Mouse (Mus musculus): ENCODE measurements around the gene Ltk. TPM values are rescaled to one million over a fixed set of nuclear protein-coding genes. Genes with fewer than 3 reads are reported as not detected.

The Ltk gene
- polyA plus RNA-seq, 1 experiment from 2014 or later, result not detected

DNA sequence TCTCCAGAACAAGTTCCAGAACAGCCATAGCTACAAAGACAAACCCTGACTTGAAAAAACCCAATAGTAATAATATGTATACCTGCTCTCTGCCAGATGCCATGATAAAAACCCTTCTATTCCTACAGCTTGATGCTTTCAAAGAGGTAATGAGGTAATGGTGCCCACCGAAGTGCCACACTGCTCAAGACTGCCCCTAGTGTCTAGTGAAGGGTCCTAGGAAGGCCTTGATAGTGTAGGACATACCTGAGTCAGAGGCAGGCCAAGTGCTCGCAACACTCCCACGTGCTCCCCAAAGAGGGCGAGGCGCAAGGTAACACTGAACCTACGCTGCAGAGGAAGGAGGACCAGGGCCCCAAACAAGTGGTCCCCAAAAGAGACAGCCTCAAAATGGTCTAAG lies 7.0 kb upstream of the Ltk start:
- no peak for ATAC-seq (ENCODE audit: insufficient number of reproducible peaks, low FRiP score, low TSS enrichment, low read depth)
- H3K4me1 ChIP-seq (ENCODE audit: control insufficient read depth, insufficient read depth, low read length), result no peaks in the 10 kb centered on the region
- WGBS, result 88% methylated on average over 6 of the region's 6 CpGs
- no peak overlapping the region for H3K4me2 ChIP-seq (ENCODE audit: low read depth, severe bottlenecking)
- DNase-seq (ENCODE audit: low spot score), result no peak
- peaks cover 19% of the 10 kb centered on the region for H3K36me3 ChIP-seq (ENCODE audit: control insufficient read depth, insufficient read depth, low read length)
- no peak overlapping the region for H3K9ac ChIP-seq (ENCODE audit: low read length)
- no peak overlapping the region for H3K27ac ChIP-seq (replicated peaks; ENCODE audit: low read depth, low read length)
- no peaks in the 10 kb centered on the region for H3K9me3 ChIP-seq (ENCODE audit: control insufficient read depth, low read length)
- H3K27me3 ChIP-seq (ENCODE audit: control insufficient read depth, insufficient read depth, low read length), result no peaks in the 10 kb centered on the region
- H3K4me3 ChIP-seq (ENCODE audit: low read depth, low read length), result no peak overlapping the region

DNA sequence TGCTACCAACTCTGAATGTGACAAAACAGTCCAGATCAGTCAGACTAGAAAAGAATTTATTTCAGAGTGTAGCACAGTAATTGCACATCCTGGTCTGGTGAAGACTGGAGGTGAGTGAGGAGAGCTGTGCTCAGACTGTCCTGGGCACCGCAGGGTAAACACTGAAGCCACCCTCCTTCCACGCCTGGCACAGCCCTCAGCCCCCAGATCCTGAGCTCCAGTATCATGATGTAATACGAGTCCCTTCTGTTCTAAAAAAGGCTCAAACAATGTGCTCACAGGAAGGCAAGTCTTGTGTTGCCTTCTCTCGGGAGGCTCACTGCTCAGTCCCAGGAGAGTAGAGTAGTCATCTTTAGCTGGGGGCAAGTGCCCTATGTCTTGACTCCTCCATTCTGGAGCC lies 3.7 kb upstream of the Ltk start:
- H3K4me2 ChIP-seq (ENCODE audit: low read depth, severe bottlenecking), result no peak overlapping the region
- no peak overlapping the region for H3K27ac ChIP-seq (replicated peaks; ENCODE audit: low read depth, low read length)
- H3K27me3 ChIP-seq (ENCODE audit: control insufficient read depth, insufficient read depth, low read length), result peaks cover 22% of the 10 kb centered on the region
- H3K9me3 ChIP-seq (ENCODE audit: control insufficient read depth, low read length), result no peaks in the 10 kb centered on the region
- DNase-seq (ENCODE audit: low spot score), result no peak
- no peak overlapping the region for H3K9ac ChIP-seq (ENCODE audit: low read length)
- H3K4me1 ChIP-seq (ENCODE audit: control insufficient read depth, insufficient read depth, low read length), result no peaks in the 10 kb centered on the region; the same call in 1 of the 2 replicates
- no peak for ATAC-seq (ENCODE audit: insufficient number of reproducible peaks, low FRiP score, low TSS enrichment, low read depth)
- H3K4me3 ChIP-seq (ENCODE audit: low read depth, low read length), result no peak overlapping the region
- H3K36me3 ChIP-seq (ENCODE audit: control insufficient read depth, insufficient read depth, low read length), result peaks cover 7% of the 10 kb centered on the region; the same call in 1 of the 2 replicates
- WGBS, result 69% methylated on average over 4 of the region's 4 CpGs

DNA sequence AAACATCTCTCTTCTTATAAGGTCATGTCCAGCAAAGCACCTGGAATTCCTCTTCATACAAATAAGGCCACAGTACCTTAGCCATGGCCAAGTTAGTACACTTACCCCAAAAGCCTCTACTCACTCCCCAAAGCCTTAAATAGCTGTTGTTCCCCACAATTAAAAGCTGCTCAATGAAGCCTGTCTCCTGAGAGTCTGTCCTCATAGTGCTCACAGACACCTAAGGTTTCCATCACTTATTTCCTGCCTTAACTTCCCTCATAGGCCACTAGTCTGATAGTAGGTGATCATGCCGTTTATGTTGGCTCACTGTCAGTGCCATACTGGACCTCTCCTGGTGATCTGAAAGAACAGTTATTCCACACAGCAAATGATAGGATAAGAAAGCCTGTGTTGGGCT lies 2.0 kb upstream of the Ltk start:
- ATAC-seq (ENCODE audit: insufficient number of reproducible peaks, low FRiP score, low TSS enrichment, low read depth), result no peak
- Histone ChIP-seq H3K27ac (replicated peaks; ENCODE audit: low read depth, low read length) (no peak overlapping the region), H3K27me3 (ENCODE audit: control insufficient read depth, insufficient read depth, low read length) (peaks cover 39% of the 10 kb centered on the region), H3K9ac (ENCODE audit: low read length) (no peak overlapping the region), H3K4me1 (ENCODE audit: control insufficient read depth, insufficient read depth, low read length) (peaks cover 6% of the 10 kb centered on the region; the same call in 1 of the 2 replicates), H3K36me3 (ENCODE audit: control insufficient read depth, insufficient read depth, low read length) (peaks cover 4% of the 10 kb centered on the region; the same call in 1 of the 2 replicates), H3K4me3 (ENCODE audit: low read depth, low read length) (no peak overlapping the region), H3K4me2 (ENCODE audit: low read depth, severe bottlenecking) (no peak overlapping the region), H3K9me3 (ENCODE audit: control insufficient read depth, low read length) (no peaks in the 10 kb centered on the region)
- 67% methylated on average over 1 of the region's 1 CpGs for WGBS
- DNase-seq (ENCODE audit: low spot score), result no peak

DNA sequence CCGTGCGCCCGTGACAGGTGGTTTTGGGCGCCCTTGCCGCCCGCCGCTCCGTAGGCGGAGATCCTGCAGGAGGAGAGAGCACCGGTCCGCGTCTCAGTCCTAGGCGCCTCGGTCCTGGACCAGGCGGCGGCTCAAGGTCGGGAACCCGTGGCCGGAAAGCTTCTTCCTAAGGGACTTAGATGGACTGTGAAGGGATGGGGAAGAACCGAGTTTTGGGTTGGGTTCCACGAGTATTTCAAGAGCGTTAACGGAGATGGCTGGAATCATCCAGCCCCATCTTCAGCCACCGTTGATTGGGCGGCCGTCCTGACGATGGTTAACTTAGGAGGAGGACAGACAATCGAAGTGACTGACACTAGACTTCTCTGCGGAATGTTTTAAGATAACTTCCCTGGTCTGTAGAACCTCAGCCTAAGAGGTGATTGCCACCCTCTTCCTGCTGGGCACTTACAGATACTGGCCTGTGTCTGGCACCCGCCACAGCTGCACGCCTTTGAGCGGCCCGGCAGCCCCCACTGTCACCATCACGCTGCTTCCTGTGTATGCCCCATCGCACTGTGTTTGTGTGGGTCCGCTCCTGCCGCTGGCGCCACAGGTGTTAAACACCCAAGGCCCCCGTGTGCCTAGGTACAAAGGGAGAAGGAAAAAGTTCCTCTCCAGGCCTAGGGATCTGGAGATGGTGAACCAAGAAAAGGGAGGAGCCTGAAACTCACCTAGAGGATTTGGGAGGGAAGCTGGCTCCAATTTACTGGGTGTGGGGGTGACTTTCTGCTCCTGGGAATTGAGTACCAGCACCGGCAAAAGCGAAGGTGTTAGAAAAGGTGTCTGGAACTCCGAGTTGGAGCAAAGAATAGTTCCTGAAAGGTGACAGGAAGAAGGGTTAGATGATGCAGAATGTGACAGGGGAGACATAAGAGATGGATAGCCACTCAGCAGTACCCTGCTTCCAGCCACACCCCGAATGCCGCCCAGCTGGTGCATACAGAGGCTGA lies 1.1 kb downstream of the Ltk start:
- DNase-seq (ENCODE audit: low spot score), result no peak
- H3K36me3 ChIP-seq (ENCODE audit: control insufficient read depth, insufficient read depth, low read length), result no peaks in the 10 kb centered on the region; the same call in 1 of the 2 replicates
- H3K27ac ChIP-seq (replicated peaks; ENCODE audit: low read depth, low read length), result no peak overlapping the region
- peaks cover 6% of the 10 kb centered on the region; the same call in 1 of the 2 replicates for H3K4me1 ChIP-seq (ENCODE audit: control insufficient read depth, insufficient read depth, low read length)
- 3% methylated on average over 44 of the region's 44 CpGs for WGBS
- H3K4me2 ChIP-seq (ENCODE audit: low read depth, severe bottlenecking), result peak overlapping the region; percentile 98
- peaks cover 50% of the 10 kb centered on the region for H3K27me3 ChIP-seq (ENCODE audit: control insufficient read depth, insufficient read depth, low read length)
- H3K4me3 ChIP-seq (ENCODE audit: low read depth, low read length), result peak overlapping the region; percentile 54
- ATAC-seq (ENCODE audit: insufficient number of reproducible peaks, low FRiP score, low TSS enrichment, low read depth), result 0 out of 2 replicates have a peak, but pooled peaks have one; percentile 15
- 0 out of 2 replicates have a peak overlapping the region, but pooled peaks have one; percentile 9 for H3K9ac ChIP-seq (ENCODE audit: low read length)
- H3K9me3 ChIP-seq (ENCODE audit: control insufficient read depth, low read length), result no peaks in the 10 kb centered on the region

DNA sequence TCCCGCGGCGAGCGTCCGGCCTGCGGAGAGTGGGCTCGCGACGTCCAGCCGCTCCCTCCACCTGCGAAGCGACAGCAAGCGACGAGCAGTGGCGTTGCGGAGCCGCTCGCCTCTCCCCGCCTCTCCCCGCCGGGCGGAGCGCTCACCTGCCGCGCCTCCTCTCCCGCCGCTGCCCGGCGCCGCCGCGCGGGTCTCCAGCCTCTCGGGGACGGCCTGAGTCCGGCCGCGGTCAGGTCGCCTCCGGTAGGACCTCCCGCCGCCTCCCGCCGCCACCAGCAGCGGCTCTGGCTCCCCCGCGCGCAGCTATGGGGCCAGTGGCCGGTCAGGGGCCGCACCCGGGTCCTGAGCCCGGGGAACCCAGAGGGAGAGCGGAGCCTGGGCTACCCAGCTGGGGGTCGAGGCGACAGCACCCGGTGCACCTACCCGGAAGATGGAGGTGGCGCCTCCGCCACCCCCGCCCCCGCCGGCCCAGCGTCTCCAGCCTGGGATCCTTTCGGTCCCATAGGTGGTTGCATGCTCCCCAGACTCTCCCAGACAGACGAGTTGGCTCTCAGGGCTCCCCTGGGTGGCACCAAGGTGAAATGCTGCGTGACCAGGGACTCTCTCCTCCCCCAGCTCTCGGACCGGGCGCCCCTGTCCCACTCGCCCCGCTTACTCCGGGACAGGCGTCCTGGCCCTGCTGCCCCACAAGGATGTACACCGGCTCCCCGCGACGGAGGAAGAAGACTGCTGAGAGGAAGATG lies 2.0 kb downstream of the Ltk start:
- DNase-seq (ENCODE audit: low spot score) (peak; percentile 55), ATAC-seq (ENCODE audit: insufficient number of reproducible peaks, low FRiP score, low TSS enrichment, low read depth) (peak; percentile 33; the same call in 1 of the 2 replicates)
- H3K9me3 ChIP-seq (ENCODE audit: control insufficient read depth, low read length), result no peaks in the 10 kb centered on the region
- 0% methylated on average over 34 of the region's 77 CpGs for WGBS
- H3K4me2 ChIP-seq (ENCODE audit: low read depth, severe bottlenecking), result peak overlapping the region; percentile 98
- no peaks in the 10 kb centered on the region for H3K36me3 ChIP-seq (ENCODE audit: control insufficient read depth, insufficient read depth, low read length)
- H3K27me3 ChIP-seq (ENCODE audit: control insufficient read depth, insufficient read depth, low read length), result peaks cover 55% of the 10 kb centered on the region
- peak overlapping the region; percentile 9; the same call in 1 of the 2 replicates for H3K9ac ChIP-seq (ENCODE audit: low read length)
- peaks cover 6% of the 10 kb centered on the region; the same call in 1 of the 2 replicates for H3K4me1 ChIP-seq (ENCODE audit: control insufficient read depth, insufficient read depth, low read length)
- H3K27ac ChIP-seq (replicated peaks; ENCODE audit: low read depth, low read length), result no peak overlapping the region
- H3K4me3 ChIP-seq (ENCODE audit: low read depth, low read length), result peak overlapping the region; percentile 54

DNA sequence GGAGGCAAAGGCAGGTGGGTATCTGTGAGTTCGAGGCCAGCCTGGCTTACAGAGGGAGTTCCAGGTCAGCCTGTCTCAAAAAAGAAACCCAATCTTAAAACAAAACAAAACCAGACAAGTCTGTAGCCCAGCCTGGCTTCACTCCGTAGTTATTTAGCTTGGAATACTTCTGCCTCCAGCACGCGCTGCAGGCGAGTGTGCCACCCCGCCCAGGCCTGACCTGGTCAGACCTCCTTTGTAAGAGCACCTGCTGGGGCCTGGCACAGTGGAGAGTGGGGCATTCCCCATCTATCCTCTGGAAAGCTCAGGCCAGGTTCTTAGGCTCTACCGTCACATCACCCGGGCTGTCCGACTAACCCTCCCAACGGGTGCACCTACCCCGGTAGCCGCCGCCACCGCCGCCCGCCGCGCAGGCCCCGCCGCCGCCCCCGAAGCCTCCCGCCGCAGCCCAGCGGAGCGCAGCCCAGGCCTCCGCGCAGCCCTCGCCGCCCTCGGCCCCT lies 2.6 kb downstream of the Ltk start:
- peak; percentile 32; the same call in 1 of the 2 replicates for ATAC-seq (ENCODE audit: insufficient number of reproducible peaks, low FRiP score, low TSS enrichment, low read depth)
- Histone ChIP-seq H3K4me3 (ENCODE audit: low read depth, low read length) (peak overlapping the region; percentile 54), H3K4me2 (ENCODE audit: low read depth, severe bottlenecking) (peak overlapping the region; percentile 98), H3K9me3 (ENCODE audit: control insufficient read depth, low read length) (no peaks in the 10 kb centered on the region), H3K9ac (ENCODE audit: low read length) (peak overlapping the region; percentile 9; the same call in 1 of the 2 replicates), H3K36me3 (ENCODE audit: control insufficient read depth, insufficient read depth, low read length) (no peaks in the 10 kb centered on the region), H3K27ac (replicated peaks; ENCODE audit: low read depth, low read length) (no peak overlapping the region), H3K27me3 (ENCODE audit: control insufficient read depth, insufficient read depth, low read length) (peaks cover 56% of the 10 kb centered on the region), H3K4me1 (ENCODE audit: control insufficient read depth, insufficient read depth, low read length) (peaks cover 6% of the 10 kb centered on the region; the same call in 1 of the 2 replicates)
- 5% methylated on average over 19 of the region's 31 CpGs for WGBS
- DNase-seq (ENCODE audit: low spot score), result peak; percentile 50

DNA sequence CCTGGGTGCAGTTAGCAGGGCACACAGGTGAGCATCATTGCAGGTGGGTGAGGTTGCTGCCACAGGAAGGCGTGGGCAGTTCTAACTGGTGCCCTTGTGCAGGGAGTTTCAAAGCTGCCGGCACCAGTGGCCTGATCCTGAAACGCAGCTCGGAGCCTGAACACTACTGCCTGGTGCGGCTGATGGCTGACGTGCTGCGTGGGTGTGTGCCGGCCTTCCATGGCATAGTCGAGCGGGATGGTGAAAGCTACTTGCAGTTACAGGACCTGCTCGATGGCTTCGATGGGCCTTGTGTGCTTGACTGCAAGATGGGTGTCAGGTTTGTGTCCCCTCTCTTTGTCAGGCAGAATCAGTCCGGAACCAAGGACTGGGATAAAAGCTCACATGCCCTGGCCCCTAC lies 11.0 kb downstream of the Ltk start:
- ATAC-seq (ENCODE audit: insufficient number of reproducible peaks, low FRiP score, low TSS enrichment, low read depth) (no peak), DNase-seq (ENCODE audit: low spot score) (no peak)
- H3K36me3 ChIP-seq (ENCODE audit: control insufficient read depth, insufficient read depth, low read length), result no peaks in the 10 kb centered on the region
- peaks cover 5% of the 10 kb centered on the region for H3K4me1 ChIP-seq (ENCODE audit: control insufficient read depth, insufficient read depth, low read length)
- no peak overlapping the region for H3K9ac ChIP-seq (ENCODE audit: low read length)
- H3K9me3 ChIP-seq (ENCODE audit: control insufficient read depth, low read length), result no peaks in the 10 kb centered on the region
- H3K27ac ChIP-seq (replicated peaks; ENCODE audit: low read depth, low read length), result no peak overlapping the region
- WGBS, result 66% methylated on average over 13 of the region's 13 CpGs
- H3K4me2 ChIP-seq (ENCODE audit: low read depth, severe bottlenecking), result no peak overlapping the region
- peaks cover 41% of the 10 kb centered on the region for H3K27me3 ChIP-seq (ENCODE audit: control insufficient read depth, insufficient read depth, low read length)
- H3K4me3 ChIP-seq (ENCODE audit: low read depth, low read length), result no peak overlapping the region

DNA sequence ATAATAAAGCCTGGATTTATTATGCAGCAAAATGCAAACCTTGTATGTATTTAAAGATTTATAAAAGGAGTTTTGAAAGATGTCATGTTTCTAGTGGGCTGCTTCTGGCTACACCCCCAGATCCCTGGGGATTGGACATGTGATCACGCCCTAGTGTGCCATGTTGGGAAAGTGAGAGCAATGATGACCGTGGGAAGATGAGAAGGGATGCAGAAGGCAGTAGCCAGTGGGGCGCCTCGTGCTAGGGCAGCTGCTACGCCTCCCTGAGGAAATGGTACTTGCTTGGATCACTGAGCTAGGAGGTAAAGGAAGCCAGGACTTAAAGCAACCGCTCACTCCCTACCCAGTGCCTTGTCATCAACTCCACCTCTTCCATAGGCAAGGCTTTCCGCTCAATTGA lies 12.7 kb downstream of the Ltk start:
- no peak for ATAC-seq (ENCODE audit: insufficient number of reproducible peaks, low FRiP score, low TSS enrichment, low read depth)
- Histone ChIP-seq H3K27me3 (ENCODE audit: control insufficient read depth, insufficient read depth, low read length) (peaks cover 51% of the 10 kb centered on the region), H3K9me3 (ENCODE audit: control insufficient read depth, low read length) (no peaks in the 10 kb centered on the region), H3K4me2 (ENCODE audit: low read depth, severe bottlenecking) (no peak overlapping the region), H3K36me3 (ENCODE audit: control insufficient read depth, insufficient read depth, low read length) (no peaks in the 10 kb centered on the region), H3K9ac (ENCODE audit: low read length) (no peak overlapping the region), H3K4me1 (ENCODE audit: control insufficient read depth, insufficient read depth, low read length) (peaks cover 7% of the 10 kb centered on the region), H3K4me3 (ENCODE audit: low read depth, low read length) (no peak overlapping the region), H3K27ac (replicated peaks; ENCODE audit: low read depth, low read length) (no peak overlapping the region)
- no peak for DNase-seq (ENCODE audit: low spot score)
- 75% methylated on average over 7 of the region's 7 CpGs for WGBS

All from limb, embryonic 11.5 days (tissue).